Mouse (Mus musculus) adrenal gland, adult 18-20 months (tissue): ENCODE results near the gene Laptm4a. TPM values are rescaled to one million over a fixed set of nuclear protein-coding genes. Genes with fewer than 3 reads are reported as not detected.

ENCODE experiments used
- DNase-seq, 2 experiments: peaks; one replicate each; pipeline ENCODE4 v3.0.0; 2021 to 2022; ENCODE audit warnings: low spot score in 2 of 2
- total RNA-seq, 2 experiments: library from RNA; stranded (reverse); gene quantifications; 1 replicate in 1 of 2; 2 replicates in 1 of 2; pipeline ENCODE4 v1.2.3; 2021

The Laptm4a gene
- total RNA-seq, 2 experiments from 2014 or later = 578 to 580 TPM

DNA sequence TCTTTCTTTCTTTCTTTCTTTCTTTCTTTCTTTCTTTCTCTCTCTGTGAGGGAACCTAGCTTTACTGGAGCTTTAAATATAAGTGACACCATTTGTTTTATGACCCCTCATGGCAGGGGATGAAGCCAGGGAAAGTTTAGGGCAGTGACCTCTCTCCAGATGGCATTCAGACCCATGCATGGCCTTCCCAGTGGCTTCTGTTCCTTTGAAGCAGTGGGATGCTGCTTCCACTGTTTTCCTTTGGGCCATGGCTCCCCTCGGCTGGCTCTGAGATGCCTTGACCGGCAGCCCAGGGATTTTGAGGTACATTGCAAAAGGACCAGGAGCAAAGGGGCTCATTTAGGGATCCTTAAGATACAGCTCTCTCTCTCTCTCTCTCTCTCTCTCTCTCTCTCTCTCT lies 19.5 kb upstream of the Laptm4a start:
- no peak for DNase-seq

- DNase-seq = no peak
These were observed 19.0 kb upstream of the Laptm4a start for GRCm38 (mm10) chr12:8902479-8902878.

GRCm38 (mm10) chr12:8912860-8913685 lies 8.4 kb upstream of the Laptm4a start:
- peak; percentile 44 for DNase-seq

DNA sequence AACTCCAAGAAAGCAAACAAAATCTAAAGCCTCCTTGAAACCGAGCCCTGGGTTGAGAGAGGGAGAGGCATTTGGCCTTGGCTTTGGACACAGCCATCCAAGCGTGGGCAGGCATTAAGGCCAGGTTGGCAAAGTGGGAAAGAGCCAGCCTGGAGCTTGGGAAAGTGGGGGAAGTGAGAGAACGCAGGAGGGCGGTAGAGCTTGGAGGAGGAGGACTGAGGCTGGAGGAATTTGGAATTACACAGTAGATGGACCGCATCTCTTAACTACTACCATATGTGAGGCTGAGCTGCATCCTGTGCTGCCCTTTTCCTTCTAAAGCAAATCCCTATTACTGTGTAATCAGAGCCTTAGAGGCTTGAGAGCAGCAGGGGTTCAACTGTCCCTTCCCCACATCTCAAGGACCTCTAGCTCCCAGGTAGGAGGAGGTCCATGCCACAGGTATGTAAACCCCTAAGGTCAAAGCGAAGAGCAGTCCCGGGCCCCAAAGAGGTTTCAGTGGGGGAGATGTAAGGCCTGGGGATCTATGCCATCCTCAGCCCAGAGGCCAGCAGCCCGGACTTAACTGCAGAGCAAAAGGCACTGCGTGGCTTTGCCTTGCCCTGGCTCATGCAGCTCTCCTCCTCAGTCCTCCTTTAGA lies 7.6 kb upstream of the Laptm4a start:
- DNase-seq = peak in 1 of 2 experiments; percentile 47

DNA sequence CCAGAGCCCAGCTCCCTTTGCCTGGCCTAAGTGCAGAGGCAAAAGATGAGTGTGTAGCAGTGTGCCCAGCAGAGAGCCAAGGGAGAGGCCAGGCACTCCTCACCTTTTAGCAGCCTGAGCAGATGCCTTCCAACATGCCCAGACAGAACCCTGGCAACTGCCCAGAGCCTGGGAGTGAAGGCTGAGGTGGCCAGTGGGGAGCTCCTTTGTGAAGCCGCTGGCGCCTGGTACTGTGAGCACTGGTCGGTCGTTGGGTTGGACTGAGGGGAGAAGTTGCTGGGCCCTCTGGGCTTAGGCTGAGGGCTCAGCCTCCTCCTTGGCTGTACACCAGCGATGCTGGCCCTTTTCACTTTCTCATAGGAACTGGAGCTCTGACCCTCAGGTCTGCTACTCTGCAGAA lies 5.1 kb upstream of the Laptm4a start:
- peak; percentile 39 to 47 for DNase-seq

DNA sequence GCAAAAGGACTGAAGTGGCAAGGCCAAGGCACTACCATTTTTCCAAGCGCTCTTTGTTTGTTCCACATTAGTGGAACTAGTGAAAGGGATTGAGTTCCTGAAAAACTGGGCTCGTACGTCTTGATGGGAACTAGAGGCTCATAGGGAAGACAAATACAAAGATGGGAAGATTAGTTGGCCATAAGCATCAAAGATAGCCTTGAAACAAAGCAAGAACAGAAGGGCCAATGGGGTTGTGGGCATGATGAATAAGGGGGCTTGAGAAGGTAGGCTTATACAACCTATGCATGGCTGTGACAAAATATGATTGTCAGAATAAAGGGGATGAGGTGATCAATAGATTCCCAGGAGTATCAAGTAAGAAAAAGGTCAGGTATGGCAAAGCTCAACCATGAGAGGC lies 2.2 kb upstream of the Laptm4a start:
- no peak for DNase-seq

- no peak for DNase-seq
These were observed 469 bp upstream of the Laptm4a start for GRCm38 (mm10) chr12:8920996-8921393.

- peak in 1 of 2 experiments; percentile 23 for DNase-seq
These were observed 1.1 kb downstream of the Laptm4a start for GRCm38 (mm10) chr12:8922369-8923124.

DNA sequence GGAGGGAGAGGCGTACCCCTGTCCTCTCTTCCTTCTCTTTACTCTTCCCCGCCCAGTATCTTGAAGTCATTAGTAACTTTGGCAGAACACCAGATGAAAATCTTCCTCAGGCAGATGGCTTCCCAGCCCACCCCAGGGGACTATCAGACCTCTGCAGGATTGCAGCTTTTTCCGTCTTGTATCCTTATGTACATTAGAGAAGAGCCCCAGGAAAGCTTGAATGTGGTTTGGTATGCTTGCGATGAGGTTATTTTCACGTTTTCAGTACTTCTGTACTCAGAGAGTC lies 1.6 kb downstream of the Laptm4a start:
- no peak for DNase-seq

GRCm38 (mm10) chr12:8923603-8924002 lies 2.1 kb downstream of the Laptm4a start:
- DNase-seq = no peak

- DNase-seq = no peak
These were observed 6.2 kb downstream of the Laptm4a start for GRCm38 (mm10) chr12:8927652-8928051.

DNA sequence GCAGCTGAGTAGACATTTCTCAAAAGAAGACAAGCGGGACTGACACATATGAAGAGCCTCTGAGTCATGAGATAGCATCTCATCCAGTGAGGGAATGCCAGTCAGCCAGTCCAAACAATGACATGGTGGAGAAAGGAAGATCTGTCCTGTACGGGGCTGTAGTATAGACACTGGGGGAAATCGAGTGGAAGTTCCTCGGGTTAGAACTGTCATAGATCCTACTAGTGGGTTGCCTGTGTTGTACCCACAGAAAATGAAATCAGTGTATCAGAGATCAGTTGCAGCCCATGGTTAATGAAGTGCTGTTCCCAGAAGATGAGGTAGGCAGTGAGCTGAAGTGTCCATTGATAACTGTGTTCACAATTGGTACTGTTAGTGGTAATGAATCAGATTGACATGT lies 7.3 kb downstream of the Laptm4a start:
- DNase-seq = no peak

GRCm38 (mm10) chr12:8931083-8931482 lies 9.6 kb downstream of the Laptm4a start:
- no peak for DNase-seq

- peak; percentile 52 to 55 for DNase-seq
These were observed 13.9 kb downstream of the Laptm4a start for GRCm38 (mm10) chr12:8935349-8935748.

GRCm38 (mm10) chr12:8936210-8936609 lies 14.7 kb downstream of the Laptm4a start:
- peak in 1 of 2 experiments; percentile 39 for DNase-seq

GRCm38 (mm10) chr12:8939490-8939889 lies 18.0 kb downstream of the Laptm4a start:
- no peak for DNase-seq

- DNase-seq = no peak
These were observed 18.8 kb downstream of the Laptm4a start for GRCm38 (mm10) chr12:8940011-8941005.

GRCm38 (mm10) chr12:8941131-8941615 lies 19.7 kb downstream of the Laptm4a start:
- no peak for DNase-seq

- DNase-seq = no peak
These were observed 20.4 kb downstream of the Laptm4a start for GRCm38 (mm10) chr12:8941699-8942392.

- DNase-seq = no peak
These were observed 25.7 kb downstream of the Laptm4a start for GRCm38 (mm10) chr12:8947163-8947562.
